Mouse (Mus musculus) retina, embryonic 14.5 days (tissue): ENCODE data around the gene Slco4c1.

Source experiments
- DNase-seq: peaks from one replicate; pipeline ENCODE4 v3.0.0-alpha.2; 2015; ENCODE audit warnings: low spot score

Slco4c1 gene

GRCm38 (mm10) chr1:96871528-96872360, at the start of gene Slco4c1:
Gene Slco4c1 (minus strand): TSS chr1:96872171.
- peak; percentile 47 for DNase-seq

DNA sequence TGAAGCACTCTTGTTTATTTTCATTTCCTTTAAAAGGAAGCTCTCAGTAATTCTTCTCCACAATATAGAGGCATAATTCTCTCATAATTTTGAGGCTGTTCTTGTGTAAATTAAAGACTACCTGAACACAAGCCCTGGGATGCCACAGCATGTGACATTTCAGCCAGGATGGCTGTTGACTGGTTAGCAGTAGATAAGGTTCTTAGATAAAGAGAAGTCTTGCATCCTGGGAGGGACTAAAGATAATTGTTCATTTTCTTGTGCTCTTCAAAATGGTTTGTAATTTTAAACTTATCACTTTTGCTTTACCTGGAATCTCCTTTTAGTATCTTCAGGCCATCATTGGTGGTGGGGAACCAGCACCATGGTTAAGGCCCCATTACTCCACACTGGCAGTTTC, 45.4 kb upstream of the Slco4c1 start:
- DNase-seq, result no peak

DNA sequence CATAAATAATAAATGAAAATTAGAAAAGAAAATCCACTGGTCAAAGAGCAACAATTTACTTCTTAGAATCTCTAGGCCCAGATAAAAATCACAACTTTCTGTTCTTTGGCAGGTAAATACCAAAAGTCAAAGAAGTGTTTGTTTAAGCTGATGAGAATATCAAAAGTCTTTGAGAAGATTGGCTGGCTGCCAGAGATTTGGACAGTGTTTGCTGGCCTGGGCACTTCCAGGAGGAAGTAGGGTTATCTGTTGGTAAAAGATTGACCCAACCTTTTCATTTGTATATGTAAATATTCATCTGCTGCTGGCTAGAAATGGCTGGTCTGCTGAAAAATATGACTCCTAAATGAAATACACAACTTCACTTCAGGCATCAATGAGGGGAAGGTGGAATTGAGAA, 11.8 kb upstream of the Slco4c1 start:
- DNase-seq, result no peak

DNA sequence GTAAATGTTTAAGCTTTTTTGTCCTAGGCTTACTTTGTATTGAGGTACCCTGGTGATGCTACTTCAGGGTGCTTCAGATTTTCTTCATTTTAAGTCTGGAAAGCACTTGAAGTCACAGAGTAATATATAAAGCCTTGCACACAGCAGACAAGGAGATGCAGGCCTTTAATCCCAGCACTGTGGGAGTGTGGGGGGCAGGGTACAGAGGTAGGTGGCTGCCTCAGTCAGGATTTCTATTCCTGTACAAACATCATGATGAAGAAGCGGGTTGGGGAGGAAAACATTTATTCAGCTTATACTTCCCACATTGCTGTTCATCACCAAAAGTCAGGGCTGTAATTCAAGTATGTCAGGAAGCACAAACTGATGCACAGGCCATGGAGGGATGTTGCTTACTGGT, 6.6 kb upstream of the Slco4c1 start:
- no peak for DNase-seq

DNA sequence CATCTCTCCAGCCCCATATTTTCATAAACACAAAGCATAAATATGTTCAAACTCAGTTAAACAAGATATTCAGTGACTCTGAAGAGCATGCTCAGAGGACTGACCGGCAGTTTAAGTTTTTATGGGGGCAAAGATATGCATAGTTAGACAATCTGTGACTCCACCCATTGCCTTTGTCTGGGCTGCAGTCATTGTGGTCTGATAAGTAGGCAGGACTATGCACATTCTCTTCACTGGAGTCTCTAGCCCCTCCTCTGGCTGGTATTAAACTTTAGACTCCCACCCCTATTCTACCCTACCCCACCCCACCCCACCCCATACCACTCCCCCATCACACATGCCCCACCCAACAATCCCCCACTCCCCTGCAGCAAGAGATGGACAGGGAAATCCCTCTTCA, 4.1 kb upstream of the Slco4c1 start:
- DNase-seq, result no peak

- DNase-seq, result no peak
These were observed 2.7 kb upstream of the Slco4c1 start for GRCm38 (mm10) chr1:96874636-96875035.

GRCm38 (mm10) chr1:96872361-96872693, 356 bp upstream of the Slco4c1 start:
- no peak for DNase-seq

DNA sequence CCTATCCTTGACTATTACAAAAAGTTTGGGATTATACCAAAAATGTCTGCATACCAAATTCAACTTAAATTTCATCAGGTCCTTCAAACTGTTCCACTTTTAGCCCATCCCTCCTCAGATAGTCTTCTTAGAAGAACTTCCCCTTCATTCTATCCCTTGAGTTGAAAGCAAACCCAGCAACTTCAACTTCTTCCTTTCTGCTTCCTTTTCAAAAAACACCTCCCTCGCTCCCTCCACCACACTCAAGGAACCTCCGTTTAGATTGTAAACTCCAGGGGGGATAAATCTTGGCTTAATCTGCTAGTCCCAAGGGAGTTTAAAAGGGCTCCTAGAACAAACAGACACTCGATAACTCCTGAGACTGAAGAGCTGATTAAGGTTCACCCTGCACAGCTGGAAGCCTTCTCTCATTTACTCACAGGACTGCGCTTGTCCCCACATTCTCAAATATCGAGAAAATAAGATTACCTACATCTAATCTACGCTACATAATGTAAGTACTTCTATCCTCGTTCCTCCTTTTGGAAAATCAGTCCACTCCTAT, 1.1 kb downstream of the Slco4c1 start:
- DNase-seq, result peak; percentile 20

GRCm38 (mm10) chr1:96868722-96869121, 3.2 kb downstream of the Slco4c1 start:
- DNase-seq, result no peak

- DNase-seq, result no peak
These were observed 6.0 kb downstream of the Slco4c1 start for GRCm38 (mm10) chr1:96866002-96866401.

DNA sequence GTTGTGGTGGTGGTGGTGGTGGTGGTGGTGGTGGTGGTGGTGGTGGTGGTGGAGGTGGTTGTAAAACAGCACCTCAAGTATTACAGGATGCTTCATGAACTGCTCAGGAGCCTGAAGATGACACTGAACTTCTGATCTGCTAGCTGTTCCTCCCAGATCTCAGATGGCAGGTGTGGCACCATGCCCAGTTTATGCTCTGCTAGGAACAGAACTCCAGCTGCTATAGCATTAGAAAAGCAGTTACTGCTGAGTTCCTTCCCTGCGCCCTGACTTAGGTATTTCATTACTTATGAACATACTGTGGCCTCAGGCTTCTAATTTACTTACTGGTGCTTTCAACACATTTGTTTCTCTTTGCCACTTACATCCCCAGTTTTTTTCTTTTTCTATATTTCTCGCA, 7.9 kb downstream of the Slco4c1 start:
- DNase-seq, result no peak

GRCm38 (mm10) chr1:96859995-96860684, 11.8 kb downstream of the Slco4c1 start:
- DNase-seq, result no peak

- DNase-seq, result no peak
These were observed 18.4 kb downstream of the Slco4c1 start for GRCm38 (mm10) chr1:96853541-96853940.

DNA sequence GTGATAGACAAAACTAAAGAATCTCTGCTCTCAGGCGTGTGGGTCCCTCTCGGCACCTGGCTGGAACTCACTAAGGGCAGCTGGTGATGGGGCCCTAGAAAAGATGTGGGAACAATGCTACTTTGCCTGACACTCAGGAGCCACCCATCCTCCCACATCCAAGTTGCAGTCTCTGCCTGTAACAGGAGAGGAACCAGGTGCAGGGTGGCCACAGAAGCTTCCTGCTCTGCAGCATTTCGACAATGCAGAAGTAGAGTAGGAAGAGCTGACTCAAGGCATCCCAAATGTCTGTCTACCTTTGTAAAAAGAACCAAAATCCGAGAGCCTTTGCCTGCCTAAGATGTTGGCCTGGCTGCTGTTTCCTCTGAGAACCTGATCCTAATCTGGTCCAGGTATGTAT, 22.9 kb downstream of the Slco4c1 start:
- DNase-seq, result no peak

DNA sequence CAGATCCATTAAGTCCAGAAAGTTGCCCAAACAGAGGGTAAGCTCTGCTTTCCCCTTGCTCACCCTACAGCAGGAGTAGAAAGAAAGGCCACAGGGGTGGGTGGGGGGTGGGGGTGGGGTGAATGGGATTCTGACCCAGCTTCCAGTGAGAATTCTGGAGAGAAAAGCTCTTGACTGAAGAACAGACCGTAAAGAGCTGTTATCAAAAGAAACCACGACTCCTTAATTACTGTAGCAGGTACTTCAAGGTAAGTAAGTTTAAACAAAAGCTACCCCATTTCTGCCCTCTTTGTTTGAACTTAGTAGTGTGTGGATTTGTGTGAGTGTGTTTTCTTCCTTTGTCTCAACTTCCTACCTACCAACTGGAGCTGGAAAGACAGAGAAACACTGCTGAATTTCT, 23.4 kb downstream of the Slco4c1 start:
- no peak for DNase-seq

DNA sequence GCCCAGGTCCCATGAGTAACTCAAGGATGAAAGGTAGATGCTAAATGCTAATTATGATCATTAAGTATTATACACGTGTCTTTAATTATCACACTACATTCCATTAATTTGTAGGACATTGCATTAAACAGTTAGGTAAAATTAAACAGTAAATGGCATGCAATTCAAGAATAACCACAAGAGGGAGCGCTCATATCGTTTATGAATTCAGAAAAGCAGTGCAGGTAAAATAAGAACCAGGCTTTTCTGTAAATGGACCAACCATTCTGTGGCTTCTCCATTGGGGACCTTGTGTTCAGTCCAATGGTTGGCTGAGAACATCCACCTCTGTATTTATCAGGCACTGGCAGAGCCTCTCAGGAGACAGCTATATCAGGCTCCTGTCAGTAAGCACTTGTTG, 25.2 kb downstream of the Slco4c1 start:
- DNase-seq, result peak; percentile 78

DNA sequence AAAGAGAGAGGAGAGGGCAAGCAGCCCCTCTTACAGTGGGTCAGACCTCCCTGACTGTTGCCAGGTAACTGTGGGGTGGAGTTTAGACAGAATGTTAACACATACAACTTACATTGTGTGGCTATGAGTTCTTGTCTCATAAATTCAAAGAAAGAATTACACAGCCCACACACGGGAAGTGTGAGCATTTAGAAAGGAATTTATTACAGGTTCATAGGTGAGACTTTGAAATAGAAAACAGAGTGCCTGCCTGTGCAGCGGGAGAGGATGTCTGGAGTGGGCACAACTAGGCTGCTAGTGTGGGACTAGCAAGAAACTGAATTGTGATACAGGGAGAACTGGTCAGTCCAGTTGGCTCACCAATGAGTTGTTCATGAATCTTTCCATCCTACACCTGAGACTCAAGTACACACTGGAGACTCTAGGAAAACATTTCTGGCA, 66.7 kb downstream of the Slco4c1 start:
- no peak for DNase-seq

GRCm38 (mm10) chr1:96801595-96801994, 70.4 kb downstream of the Slco4c1 start:
- DNase-seq, result peak; percentile 78

- DNase-seq, result no peak
These were observed 77.3 kb downstream of the Slco4c1 start for GRCm38 (mm10) chr1:96794690-96795089.

DNA sequence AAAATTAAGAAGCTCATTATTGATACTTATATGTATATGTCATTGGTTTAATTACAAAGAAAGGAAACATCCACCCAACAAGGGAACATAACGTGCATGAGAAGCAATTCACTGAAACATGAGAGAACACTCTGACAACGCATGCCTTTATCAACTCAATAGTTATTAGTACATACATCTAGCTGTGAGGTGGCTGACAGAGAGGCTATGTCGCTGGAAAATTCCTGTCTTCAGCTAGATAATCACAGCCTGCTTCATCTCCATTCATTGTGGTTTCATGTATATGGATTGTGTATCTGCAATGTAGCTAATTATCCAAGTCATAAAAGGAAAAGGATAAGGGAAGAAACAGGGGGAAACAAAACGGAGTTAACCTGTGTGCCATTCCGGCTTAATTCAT, 77.7 kb downstream of the Slco4c1 start:
- DNase-seq, result no peak

- peak; percentile 7 for DNase-seq
These were observed 82.7 kb downstream of the Slco4c1 start for GRCm38 (mm10) chr1:96789268-96789667.

- DNase-seq, result no peak
These were observed 97.8 kb downstream of the Slco4c1 start for GRCm38 (mm10) chr1:96774174-96774573.

DNA sequence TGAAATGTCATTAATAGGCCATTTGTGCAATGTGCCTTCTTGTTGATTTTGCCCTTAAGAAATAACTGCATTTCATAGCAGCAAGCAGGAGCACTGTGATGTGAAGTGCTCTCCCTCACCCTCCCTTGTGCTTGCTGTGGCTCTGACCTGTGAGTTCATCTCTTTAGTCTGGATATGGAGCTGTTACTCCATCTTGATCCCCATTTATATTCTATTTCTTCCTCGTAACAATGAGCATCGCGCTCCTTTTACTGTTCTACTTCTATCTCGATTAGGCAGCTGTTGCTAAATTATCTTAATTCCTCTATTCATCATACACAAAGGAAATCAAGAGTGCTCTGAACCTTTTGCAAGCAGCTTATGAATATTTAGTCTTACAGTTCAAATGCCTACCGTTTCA, 98.3 kb downstream of the Slco4c1 start:
- no peak for DNase-seq
